Mouse (Mus musculus): ENCODE measurements around the gene Tmem25. TPM values are rescaled to one million over a fixed set of nuclear protein-coding genes. Genes with fewer than 3 reads are reported as not detected.

Gene Tmem25
- not detected for polyA plus RNA-seq (2017; shearing (Covaris generic))

DNA sequence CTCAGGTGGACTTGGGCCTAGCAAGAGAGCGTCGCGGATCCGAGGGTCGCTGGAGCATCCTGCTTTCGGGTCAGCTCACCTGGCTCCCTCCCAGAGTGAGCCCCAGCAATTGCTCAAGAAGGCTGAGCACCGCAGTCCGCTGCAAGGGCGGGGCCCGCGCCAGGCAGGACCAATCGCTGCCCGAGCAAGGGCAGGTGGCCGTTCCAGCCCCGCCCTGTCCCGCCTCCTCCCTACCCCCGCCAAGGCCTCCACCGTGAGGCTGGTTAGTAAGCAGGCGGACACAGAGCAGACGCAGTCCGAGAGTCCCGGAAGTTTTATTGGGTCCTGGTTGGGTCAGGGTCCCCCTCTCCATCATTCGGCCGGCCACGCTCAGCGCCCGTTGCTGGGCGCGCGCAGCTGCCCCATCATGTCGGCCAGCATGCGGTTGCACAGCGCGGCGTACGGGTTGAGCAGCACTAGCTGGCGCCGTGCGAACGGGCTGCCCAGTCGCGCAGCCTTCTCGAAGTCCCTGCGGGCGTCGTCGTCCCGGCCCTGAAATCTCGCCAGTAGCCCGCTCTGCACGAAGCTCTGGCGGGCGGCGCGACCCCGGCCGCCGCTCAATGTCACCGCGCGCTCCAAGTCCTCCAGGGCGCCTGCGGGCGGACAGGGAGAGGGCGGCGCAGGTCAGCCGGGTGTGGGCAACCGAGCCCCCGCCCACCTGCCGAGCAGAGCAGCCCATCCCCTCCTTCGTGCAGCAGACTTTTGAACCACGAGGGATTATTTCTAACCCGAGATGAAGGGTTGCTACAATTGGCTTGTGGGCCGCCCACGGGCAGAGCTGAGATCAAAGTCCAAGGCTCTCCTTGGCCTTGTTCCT is at the start of gene Tmem25:
Tmem25 (minus strand) TSS at position 206 of the 856 bp plus-strand sequence.

GRCm38 (mm10) chr9:44802808-44803450 is 3.8 kb upstream of the Tmem25 start, which contains the start of gene Ttc36:
Ttc36 (minus strand) TSS chr9:44803072.

GRCm38 (mm10) chr9:44767101-44768028 is 31.7 kb downstream of the Tmem25 start, which contains the start of the genes Arcn1 and Ift46:
Arcn1 (minus strand) TSS chr9:44767845.
Ift46 (plus strand) TSS chr9:44767908.

Other genes with a start within 250 kb of the Tmem25 start
- gene Cxcr5, start 237.4 kb downstream of the Tmem25 start, polyA plus RNA-seq (2017; shearing (Covaris generic)), result 257 TPM
- gene Ddx6, start 194.4 kb downstream of the Tmem25 start, polyA plus RNA-seq (2017; shearing (Covaris generic)), result 62.2 TPM
- not detected for gene Treh, start 126.1 kb downstream of the Tmem25 start, polyA plus RNA-seq (2017; shearing (Covaris generic))
- gene Phldb1, start 64.1 kb downstream of the Tmem25 start, polyA plus RNA-seq (2017; shearing (Covaris generic)), result 1.6 TPM
- gene Arcn1, start 31.5 kb downstream of the Tmem25 start, polyA plus RNA-seq (2017; shearing (Covaris generic)), result 144 TPM
- gene Ift46, start 31.4 kb downstream of the Tmem25 start, polyA plus RNA-seq (2017; shearing (Covaris generic)), result 19.4 TPM
- gene Ttc36, start 3.8 kb upstream of the Tmem25 start, polyA plus RNA-seq (2017; shearing (Covaris generic)), result not detected
- 63.2 TPM for gene Kmt2a, start 82.0 kb upstream of the Tmem25 start, polyA plus RNA-seq (2017; shearing (Covaris generic))
- gene Atp5l, start 121.4 kb upstream of the Tmem25 start, polyA plus RNA-seq (2017; shearing (Covaris generic)), result 258 TPM
- gene Ube4a, start 166.3 kb upstream of the Tmem25 start, polyA plus RNA-seq (2017; shearing (Covaris generic)), result 37.5 TPM
- gene Cd3g, start 181.1 kb upstream of the Tmem25 start, polyA plus RNA-seq (2017; shearing (Covaris generic)), result 696 TPM
- 496 TPM for gene Cd3d, start 182.5 kb upstream of the Tmem25 start, polyA plus RNA-seq (2017; shearing (Covaris generic))
- gene Cd3e, start 210.3 kb upstream of the Tmem25 start, polyA plus RNA-seq (2017; shearing (Covaris generic)), result 852 TPM
- not detected for gene Mpzl2, start 240.5 kb upstream of the Tmem25 start, polyA plus RNA-seq (2017; shearing (Covaris generic))

Measured in effector memory CD4-positive, alpha-beta T cell, adult 7 months (primary cell).